Mouse (Mus musculus): ENCODE data around the gene Cdk11b.

DNA sequence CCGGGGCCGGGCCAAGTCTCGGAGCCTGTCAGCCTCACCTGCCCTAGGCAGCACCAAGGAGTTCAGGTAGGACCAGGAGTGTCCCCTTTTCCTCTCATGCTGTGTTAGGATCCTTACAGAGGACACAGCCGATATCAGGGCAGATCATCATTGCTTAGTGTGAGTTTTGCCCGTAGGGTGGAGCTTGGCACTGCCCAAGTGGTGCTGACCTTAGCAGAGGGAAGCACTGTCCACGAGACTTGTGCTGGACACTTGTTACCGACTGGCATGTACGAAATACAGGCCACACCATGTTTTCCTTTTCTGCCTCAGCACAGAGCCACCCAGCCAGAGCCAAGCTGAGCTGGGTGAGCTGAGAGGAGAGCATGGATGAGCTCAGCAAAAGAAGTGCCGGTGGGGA is 47.5 kb upstream of the Cdk11b start:
- TF ChIP-seq CTCF (IDR thresholded peaks at IDR 0.05; ENCODE audit: insufficient read depth, low read depth, low read length) (no peak), POLR2A (IDR thresholded peaks at IDR 0.05; ENCODE audit: insufficient read depth, low read depth, low read length) (no peak)

Measured in olfactory bulb, adult 2 months (tissue).